Mouse (Mus musculus) hindbrain, embryonic 15.5 days (tissue): Measurements from ENCODE around the gene Rragc. TPM values are rescaled to one million over a fixed set of nuclear protein-coding genes. Genes with fewer than 3 reads are reported as not detected.

Experiments used
- polyA plus RNA-seq: library from polyadenylated mRNA; unstranded; fragments of >200 nt; fragmentation: Nextera tagmentation; extraction: Ambion mirVana; gene quantifications from 2 replicates; pipeline ENCODE4 v1.2.1, GENCODE M21; 2015

The Rragc gene
- polyA plus RNA-seq, 1 experiment from 2014 or later = 47.8 TPM

Other genes starting within 250 kb of the Rragc start
- 69.2 and 71.9 TPM in 2 replicates for gene Macf1, start 233.1 kb upstream of the Rragc start, polyA plus RNA-seq
- 457 and 489 TPM in 2 replicates for gene Ndufs5, start 199.2 kb upstream of the Rragc start, polyA plus RNA-seq
- gene Akirin1, start 167.1 kb upstream of the Rragc start, polyA plus RNA-seq = 79.8 and 82.1 TPM in 2 replicates
- gene Rhbdl2, start 129.6 kb upstream of the Rragc start, polyA plus RNA-seq = 1.6 and 1.9 TPM in 2 replicates
- gene 4933427I04Rik, start 57.8 kb upstream of the Rragc start, polyA plus RNA-seq = 0.09 and 0.16 TPM in 2 replicates
- 34.2 and 44.3 TPM in 2 replicates for gene Mycbp, start 12.6 kb upstream of the Rragc start, polyA plus RNA-seq
- not detected in 2 replicates for gene 4930535I16Rik, start 576 bp downstream of the Rragc start, polyA plus RNA-seq